ENCODE assay signal across 8 mouse cellular contexts in genomic region chr11:23954323-23954722, GRCm38 (mm10). TPM values are rescaled to one million over a fixed set of nuclear protein-coding genes. Genes with fewer than 3 reads are reported as not detected.
DNase-seq lines count a peak whose midpoint lies in the region; ATAC-seq and TF ChIP-seq lines count a peak whose summit lies in the region.

No protein-coding gene starts in this region.

- DNase-seq in kidney, postnatal 0 days (ENCODE audit: low spot score): peak; percentile 65
- no peak for DNase-seq in kidney, adult 8-10 months
- DNase-seq in Patski (ENCODE audit: low read depth, low spot score): no peak
- no peak for DNase-seq in yolk sac, embryonic 10.5 days (ENCODE audit: low spot score)
- no peak for DNase-seq in frontal cortex, postnatal 10 days (ENCODE audit: low spot score in 2 of 2)

- TF ChIP-seq CTCF in kidney, postnatal 0 days (IDR thresholded peaks at IDR 0.05; ENCODE audit: low read depth): peak; percentile 62
- TF ChIP-seq CTCF in Patski (IDR thresholded peaks at IDR 0.05): peak; percentile 51

- CTCF ChIA-PET in Patski (lab: Charles Lee): interaction anchor here (0.8 to 2.5 kb wide), 9 partner anchors 10 to 275 kb away, joined by 3 to 14 read pairs (median 3); no protein-coding TSS in a partner anchor

- H3K27ac ChIP-seq in kidney, postnatal 0 days: no peak overlapping the region
- H3K27ac ChIP-seq in forebrain, embryonic 16.5 days (ENCODE audit: low read length): no peak overlapping the region
- H3K27ac ChIP-seq in neural tube, embryonic 13.5 days (replicated peaks): no peak overlapping the region

- ATAC-seq in kidney, postnatal 0 days (replicated peaks; ENCODE audit: low FRiP score, low read depth): no peak
- ATAC-seq in Patski: no peak
- 0 out of 2 replicates have a peak, but pooled peaks have one; percentile 15 for ATAC-seq in forebrain, embryonic 16.5 days
- ATAC-seq in neural tube, embryonic 13.5 days (ENCODE audit: low read depth): no peak
- no peak for ATAC-seq in megakaryocyte-erythroid progenitor cell, adult 5-6 weeks (replicated peaks; ENCODE audit: low FRiP score, low TSS enrichment, poor library complexity, severe bottlenecking)

- H3K9ac ChIP-seq in kidney, postnatal 0 days (ENCODE audit: low read depth, low read length): no peak overlapping the region
- H3K9ac ChIP-seq in forebrain, embryonic 16.5 days (replicated peaks; ENCODE audit: low read depth, low read length): no peak overlapping the region
- no peak overlapping the region for H3K9ac ChIP-seq in neural tube, embryonic 13.5 days

- H3K27me3 ChIP-seq in kidney, postnatal 0 days (ENCODE audit: insufficient read depth, low read length): no peaks in the 10 kb centered on the region
- H3K27me3 ChIP-seq in Patski: peaks cover 5% of the 10 kb centered on the region
- no peaks in the 10 kb centered on the region for H3K27me3 ChIP-seq in forebrain, embryonic 16.5 days (replicated peaks; ENCODE audit: control insufficient read depth, insufficient read depth, low read length)
- H3K27me3 ChIP-seq in neural tube, embryonic 13.5 days: no peaks in the 10 kb centered on the region

- no peak overlapping the region for H3K4me2 ChIP-seq in kidney, postnatal 0 days (ENCODE audit: low read length)
- no peak overlapping the region for H3K4me2 ChIP-seq in forebrain, embryonic 16.5 days (ENCODE audit: low read length)
- peak overlapping the region; percentile 3; the same call in 1 of the 2 replicates for H3K4me2 ChIP-seq in neural tube, embryonic 13.5 days

- no peaks in the 10 kb centered on the region for H3K4me1 ChIP-seq in kidney, postnatal 0 days (replicated peaks; ENCODE audit: insufficient read depth, low read length)
- H3K4me1 ChIP-seq in forebrain, embryonic 16.5 days (replicated peaks; ENCODE audit: control insufficient read depth, insufficient read depth, low read length): no peaks in the 10 kb centered on the region
- H3K4me1 ChIP-seq in neural tube, embryonic 13.5 days (replicated peaks): no peaks in the 10 kb centered on the region

- 1% methylated on average over 4 of the region's 4 CpGs for WGBS in kidney, postnatal 0 days
- WGBS in forebrain, embryonic 16.5 days: 3% methylated on average over 4 of the region's 4 CpGs
- 3% methylated on average over 4 of the region's 4 CpGs for WGBS in neural tube, embryonic 13.5 days

- no peaks in the 10 kb centered on the region for H3K9me3 ChIP-seq in kidney, postnatal 0 days (replicated peaks; ENCODE audit: low read length)
- no peaks in the 10 kb centered on the region for H3K9me3 ChIP-seq in forebrain, embryonic 16.5 days (ENCODE audit: control insufficient read depth, low read length)
- no peaks in the 10 kb centered on the region for H3K9me3 ChIP-seq in neural tube, embryonic 13.5 days

- H3K4me3 ChIP-seq in kidney, postnatal 0 days (replicated peaks; ENCODE audit: low read depth, low read length): no peak overlapping the region
- H3K4me3 ChIP-seq in forebrain, embryonic 16.5 days (replicated peaks; ENCODE audit: low read length): no peak overlapping the region
- H3K4me3 ChIP-seq in neural tube, embryonic 13.5 days: no peak overlapping the region

- H3K36me3 ChIP-seq in kidney, postnatal 0 days (ENCODE audit: insufficient read depth, low read length): no peaks in the 10 kb centered on the region
- no peaks in the 10 kb centered on the region for H3K36me3 ChIP-seq in forebrain, embryonic 16.5 days (ENCODE audit: control insufficient read depth, insufficient read depth)
- H3K36me3 ChIP-seq in neural tube, embryonic 13.5 days: no peaks in the 10 kb centered on the region

- in situ Hi-C loops in Patski (cut with MboI; ENCODE audit: low pct_unique_long_range_greater_than_20kb): loop anchor here (10.0 kb wide), 1 partner anchor 100 kb away; no protein-coding TSS in a partner anchor

- POLR2A ChIA-PET in Patski (lab: Charles Lee): no interaction called here

RNA-seq across cellular contexts. Expression of gene Papolg, which starts 59.3 kb away (rescaled TPM):
- 9.5 and 9.8 TPM in 2 replicates for polyA plus RNA-seq in kidney, postnatal 0 days (2015; fragmentation: Nextera tagmentation; extraction: Ambion mirVana)
- polyA plus RNA-seq in Patski (2021): 15.3 TPM
- polyA plus RNA-seq in forebrain, embryonic 16.5 days (2015; fragmentation: Nextera tagmentation; extraction: Ambion mirVana): 29.6 and 31.8 TPM in 2 replicates
- polyA plus RNA-seq in neural tube, embryonic 13.5 days (2015; fragmentation: Nextera tagmentation; extraction: Ambion mirVana): 19.5 and 24.0 TPM in 2 replicates
- 10.7 and 16.3 TPM in 2 replicates for total RNA-seq in megakaryocyte-erythroid progenitor cell, adult 5-6 weeks (2014; fragmentation: Nextera tagmentation)
- 13.5 and 20.5 TPM in 2 replicates for total RNA-seq in megakaryocyte-erythroid progenitor cell, adult 5-6 weeks (2017)
